Mouse (Mus musculus): ENCODE measurements around the gene Map3k10.

DNA sequence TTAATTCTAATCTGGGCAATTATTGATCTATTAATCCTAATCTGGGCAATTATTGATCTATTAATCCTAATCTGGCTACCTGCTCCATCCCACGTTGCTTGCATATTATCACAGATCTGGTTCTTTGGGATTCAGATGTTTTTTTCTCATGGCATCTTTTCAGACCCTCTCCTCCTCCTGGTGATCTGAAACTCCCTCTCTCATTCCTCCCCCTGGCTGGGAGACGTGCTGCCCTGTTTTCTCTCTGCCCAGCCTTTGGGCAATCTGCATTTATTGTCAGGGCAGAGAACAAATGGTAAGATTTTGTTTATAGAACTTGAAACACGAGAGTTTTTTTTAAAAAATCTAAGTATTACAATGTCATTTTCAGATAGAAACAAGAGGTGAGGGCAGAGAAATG lies 13.4 kb upstream of the Map3k10 start:
- TF ChIP-seq E2F4 (IDR thresholded peaks at IDR 0.05; ENCODE audit: insufficient read depth) (no peak), POLR2A (IDR thresholded peaks at IDR 0.05; ENCODE audit: insufficient read length, low read depth) (no peak), USF1 (IDR thresholded peaks at IDR 0.05; ENCODE audit: low read depth) (no peak)
